Mouse (Mus musculus) embryonic facial prominence, embryonic 13.5 days (tissue): Measurements from ENCODE around the gene Crybg1. TPM values are rescaled to one million over a fixed set of nuclear protein-coding genes. Genes with fewer than 3 reads are reported as not detected.
"Not testable (repeated sequence)": the region's sequence is repeated elsewhere in the genome, so short reads cannot be mapped to it uniquely, and the experiment has no call there.

Source experiments
- ATAC-seq: fragments of 200-750 bp; cut with Nextera tagmentation; 2 replicates; pipeline ENCODE4 v1.8.0; 2017; ENCODE audit warnings: low read depth; ENCODE audit not compliant: insufficient number of reproducible peaks, insufficient read depth, low FRiP score, low TSS enrichment
- H3K27ac ChIP-seq: fragments of 300-500 bp; sonication (generic); 2 replicates; pipeline ENCODE4 v1.5.1; 2015; ENCODE audit warnings: moderate library complexity, mild to moderate bottlenecking, inconsistent platforms
- H3K27me3 ChIP-seq: fragments of 300-500 bp; sonication (generic); 2 replicates; pipeline ENCODE4 v1.6.1; 2015; ENCODE audit warnings: mild to moderate bottlenecking, inconsistent platforms
- H3K36me3 ChIP-seq: fragments of 300-500 bp; sonication (generic); 2 replicates; pipeline ENCODE4 v1.6.1; 2015; ENCODE audit warnings: mild to moderate bottlenecking, inconsistent platforms
- H3K4me1 ChIP-seq: fragments of 300-500 bp; sonication (generic); 2 replicates; pipeline ENCODE4 v1.6.1; 2015; ENCODE audit warnings: inconsistent platforms
- H3K4me2 ChIP-seq: fragments of 300-500 bp; sonication (generic); 2 replicates; pipeline ENCODE4 v1.6.1; 2015; ENCODE audit warnings: moderate library complexity, mild to moderate bottlenecking, inconsistent platforms
- H3K4me3 ChIP-seq: fragments of 300-500 bp; sonication (generic); 2 replicates; pipeline ENCODE4 v1.5.1; 2015; ENCODE audit warnings: mild to moderate bottlenecking, inconsistent platforms
- H3K9ac ChIP-seq: fragments of 300-500 bp; sonication (generic); 2 replicates; pipeline ENCODE4 v1.6.1; 2015; ENCODE audit warnings: mild to moderate bottlenecking, inconsistent platforms
- H3K9me3 ChIP-seq: fragments of 300-500 bp; sonication (generic); 2 replicates; pipeline ENCODE4 v1.6.1; 2016; ENCODE audit warnings: inconsistent platforms
- WGBS: fragments of 180-500 bp; shearing (Covaris S2); methylation state at CpG from one replicate; pipeline ENCODE4 v1.1.7; 2015; ENCODE audit warnings: mixed read lengths; 5-methylcytosine and 5-hydroxymethylcytosine counted together
- polyA plus RNA-seq: library from polyadenylated mRNA; unstranded; fragments of >200 nt; fragmentation: Nextera tagmentation; extraction: Ambion mirVana; gene quantifications from 2 replicates; pipeline ENCODE4 v1.2.1, GENCODE M21; 2015

Crybg1 gene
- polyA plus RNA-seq, 1 experiment from 2014 or later: 1.5 TPM

GRCm38 (mm10) chr10:43991268-43991667 lies 157.4 kb downstream of the Crybg1 start:
- WGBS: 88% methylated on average over 5 of the region's 5 CpGs
- no peaks in the 10 kb centered on the region for H3K27me3 ChIP-seq
- no peak overlapping the region for H3K4me2 ChIP-seq
- no peak overlapping the region for H3K4me3 ChIP-seq
- no peaks in the 10 kb centered on the region for H3K36me3 ChIP-seq
- H3K27ac ChIP-seq: no peak overlapping the region
- H3K9me3 ChIP-seq: no peaks in the 10 kb centered on the region
- H3K9ac ChIP-seq: no peak overlapping the region
- no peaks in the 10 kb centered on the region for H3K4me1 ChIP-seq
- no peak for ATAC-seq

- no peak overlapping the region for H3K4me3 ChIP-seq
- H3K27me3 ChIP-seq: no peaks in the 10 kb centered on the region
- H3K4me2 ChIP-seq: no peak overlapping the region
- WGBS: 92% methylated on average over 2 of the region's 2 CpGs
- H3K9me3 ChIP-seq: no peaks in the 10 kb centered on the region
- no peak for ATAC-seq
- H3K27ac ChIP-seq: no peak overlapping the region
- no peaks in the 10 kb centered on the region for H3K4me1 ChIP-seq
- no peak overlapping the region for H3K9ac ChIP-seq
- H3K36me3 ChIP-seq: no peaks in the 10 kb centered on the region
These were observed 164.8 kb downstream of the Crybg1 start for GRCm38 (mm10) chr10:43983866-43984265.

DNA sequence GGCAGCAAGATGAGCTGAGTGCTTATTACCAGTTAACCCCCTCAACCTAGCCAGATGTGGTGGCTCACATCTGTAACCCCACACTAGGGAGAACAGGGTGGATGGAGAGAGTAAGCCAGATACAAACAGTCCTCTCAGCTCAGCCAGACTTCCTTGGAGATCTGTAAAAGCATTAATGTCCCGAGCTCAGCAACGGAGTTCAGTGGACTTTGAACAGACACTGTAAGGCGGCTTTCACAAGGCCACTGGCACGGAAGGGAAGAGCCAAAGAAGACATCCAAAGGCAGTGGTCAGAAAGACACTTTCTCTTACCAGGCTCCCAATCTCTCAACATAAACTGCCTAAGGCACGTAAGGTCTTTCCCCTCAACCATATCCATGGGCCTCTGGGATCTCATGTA lies 165.4 kb downstream of the Crybg1 start:
- Histone ChIP-seq H3K4me1 (no peaks in the 10 kb centered on the region), H3K9me3 (no peaks in the 10 kb centered on the region), H3K4me3 (no peak overlapping the region), H3K9ac (no peak overlapping the region), H3K27ac (no peak overlapping the region), H3K27me3 (no peaks in the 10 kb centered on the region), H3K4me2 (no peak overlapping the region), H3K36me3 (no peaks in the 10 kb centered on the region)
- ATAC-seq: no peak
- WGBS: 81% methylated on average over 5 of the region's 5 CpGs

DNA sequence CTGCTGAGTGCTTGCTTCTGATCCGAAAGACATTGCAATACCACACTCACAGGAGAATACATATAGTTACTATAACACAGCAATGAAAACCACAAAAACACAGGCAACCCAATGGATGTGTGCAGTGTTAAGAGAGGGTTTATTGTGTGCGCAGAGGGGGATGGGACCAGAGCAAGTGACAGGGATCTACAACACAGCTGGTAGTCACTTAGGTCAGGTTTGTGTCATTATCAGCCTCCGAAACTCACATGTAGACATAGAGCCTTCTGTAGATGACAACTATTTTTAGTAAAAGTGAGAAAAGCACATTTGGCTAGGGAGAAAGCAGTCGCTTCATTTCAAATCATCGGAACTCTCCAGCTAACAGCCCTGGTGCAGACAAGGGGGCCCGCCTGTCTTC lies 166.2 kb downstream of the Crybg1 start:
- Histone ChIP-seq H3K36me3 (no peaks in the 10 kb centered on the region), H3K27ac (no peak overlapping the region), H3K4me1 (no peaks in the 10 kb centered on the region), H3K4me2 (no peak overlapping the region), H3K4me3 (no peak overlapping the region), H3K9me3 (no peaks in the 10 kb centered on the region), H3K9ac (no peak overlapping the region), H3K27me3 (no peaks in the 10 kb centered on the region)
- WGBS: 87% methylated on average over 6 of the region's 6 CpGs
- no peak for ATAC-seq

GRCm38 (mm10) chr10:43980742-43981141 lies 167.9 kb downstream of the Crybg1 start:
- not testable (repeated sequence) for H3K9ac ChIP-seq, H3K9me3 ChIP-seq, H3K27ac ChIP-seq, H3K4me3 ChIP-seq, H3K27me3 ChIP-seq, H3K36me3 ChIP-seq, H3K4me2 ChIP-seq, ATAC-seq, H3K4me1 ChIP-seq
- 86% methylated on average over 3 of the region's 3 CpGs for WGBS

DNA sequence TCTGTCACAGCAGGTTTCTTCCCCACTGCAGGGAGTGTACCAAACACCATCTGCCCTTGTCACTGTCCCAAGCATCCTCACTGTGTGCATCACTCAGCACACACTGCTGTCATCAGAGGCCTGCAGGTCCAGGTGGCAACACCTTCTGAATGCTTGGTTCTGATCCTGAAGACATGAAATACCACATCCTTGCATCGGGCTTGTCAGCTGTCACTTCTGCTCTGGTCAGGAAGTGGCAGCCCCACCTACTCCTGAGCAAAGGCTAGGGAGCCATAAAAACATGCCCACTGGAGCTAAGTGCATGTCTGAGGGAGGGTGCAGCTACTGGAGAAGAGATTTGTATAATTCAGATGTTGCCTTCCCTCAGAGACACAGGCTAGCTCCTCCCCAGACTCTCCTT lies 168.6 kb downstream of the Crybg1 start:
- no peak overlapping the region for H3K9ac ChIP-seq
- H3K9me3 ChIP-seq: no peaks in the 10 kb centered on the region
- H3K27ac ChIP-seq: no peak overlapping the region
- no peaks in the 10 kb centered on the region for H3K36me3 ChIP-seq
- ATAC-seq: no peak
- H3K4me3 ChIP-seq: no peak overlapping the region
- H3K4me1 ChIP-seq: no peaks in the 10 kb centered on the region
- no peaks in the 10 kb centered on the region for H3K27me3 ChIP-seq
- WGBS: 65% methylated on average over 1 of the region's 1 CpGs
- H3K4me2 ChIP-seq: no peak overlapping the region

DNA sequence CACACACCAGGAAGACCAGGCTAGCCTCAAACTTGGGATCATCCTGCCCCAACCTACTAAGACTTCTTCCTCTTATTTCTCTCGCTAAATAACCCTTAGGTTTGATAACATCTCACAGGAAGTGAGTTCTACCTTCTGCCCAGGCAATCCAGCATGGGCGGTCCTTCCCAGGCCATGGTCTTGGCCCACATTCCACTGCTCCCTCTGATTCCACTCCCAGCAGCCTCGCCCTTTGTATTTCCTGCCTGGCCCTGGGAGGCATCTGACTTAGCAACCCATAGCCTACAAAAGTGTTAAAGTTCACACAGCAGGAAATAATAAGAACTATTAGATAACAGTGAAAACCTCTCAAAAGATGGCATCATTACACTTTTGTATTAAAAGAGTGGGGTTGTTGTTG lies 171.3 kb downstream of the Crybg1 start:
- WGBS: 59% methylated on average over 3 of the region's 3 CpGs
- Histone ChIP-seq H3K4me3 (no peak overlapping the region), H3K27me3 (no peaks in the 10 kb centered on the region), H3K9me3 (no peaks in the 10 kb centered on the region), H3K4me2 (no peak overlapping the region), H3K4me1 (no peaks in the 10 kb centered on the region), H3K27ac (no peak overlapping the region), H3K36me3 (no peaks in the 10 kb centered on the region), H3K9ac (no peak overlapping the region)
- no peak for ATAC-seq

DNA sequence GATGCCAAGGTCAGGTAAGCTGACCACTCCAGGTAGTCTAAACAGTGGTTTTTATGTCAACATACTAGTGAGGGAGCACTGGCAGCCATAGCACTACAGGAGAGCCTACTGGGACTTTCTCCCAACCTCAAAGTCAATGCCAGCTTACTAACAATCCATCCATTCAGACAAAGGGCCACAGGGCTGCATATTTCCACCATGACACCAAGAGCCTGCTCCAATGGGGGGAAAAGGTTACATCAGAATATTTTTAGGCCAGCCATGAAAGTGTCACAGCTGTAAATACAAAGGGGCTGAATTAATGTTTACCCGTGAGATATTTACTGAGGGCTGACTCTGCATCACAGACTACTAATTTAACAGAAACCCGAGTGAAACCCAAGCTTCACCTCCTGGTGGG lies 175.4 kb downstream of the Crybg1 start:
- H3K4me1 ChIP-seq: no peaks in the 10 kb centered on the region
- WGBS: 59% methylated on average over 2 of the region's 2 CpGs
- H3K27ac ChIP-seq: no peak overlapping the region
- H3K9ac ChIP-seq: no peak overlapping the region
- H3K9me3 ChIP-seq: no peaks in the 10 kb centered on the region
- H3K27me3 ChIP-seq: no peaks in the 10 kb centered on the region
- H3K36me3 ChIP-seq: no peaks in the 10 kb centered on the region
- H3K4me3 ChIP-seq: no peak overlapping the region
- H3K4me2 ChIP-seq: no peak overlapping the region
- ATAC-seq: no peak

DNA sequence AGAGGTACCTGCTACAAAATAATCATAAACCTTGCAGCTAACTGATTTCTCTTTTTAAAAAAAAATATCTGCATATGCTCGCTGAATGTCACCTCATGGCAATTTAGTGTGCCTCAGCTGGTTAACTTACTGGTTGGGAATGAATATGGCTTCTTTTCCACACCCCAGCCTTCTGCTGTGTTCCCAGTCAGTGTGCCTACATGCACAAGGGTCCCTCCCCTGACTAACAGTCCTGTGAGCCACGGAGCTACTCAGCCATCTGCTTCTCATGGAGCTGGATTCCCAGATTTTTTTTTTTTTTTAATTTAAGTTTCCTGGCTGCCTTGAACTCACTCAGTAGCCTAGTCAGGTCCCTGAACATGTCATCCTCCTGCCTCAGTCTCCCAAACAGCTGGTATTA lies 183.7 kb downstream of the Crybg1 start:
- Histone ChIP-seq H3K36me3 (no peaks in the 10 kb centered on the region), H3K9me3 (no peaks in the 10 kb centered on the region), H3K4me1 (no peaks in the 10 kb centered on the region), H3K4me2 (no peak overlapping the region), H3K4me3 (no peak overlapping the region), H3K9ac (no peak overlapping the region), H3K27me3 (no peaks in the 10 kb centered on the region), H3K27ac (no peak overlapping the region)
- 41% methylated on average over 2 of the region's 2 CpGs for WGBS
- no peak for ATAC-seq

DNA sequence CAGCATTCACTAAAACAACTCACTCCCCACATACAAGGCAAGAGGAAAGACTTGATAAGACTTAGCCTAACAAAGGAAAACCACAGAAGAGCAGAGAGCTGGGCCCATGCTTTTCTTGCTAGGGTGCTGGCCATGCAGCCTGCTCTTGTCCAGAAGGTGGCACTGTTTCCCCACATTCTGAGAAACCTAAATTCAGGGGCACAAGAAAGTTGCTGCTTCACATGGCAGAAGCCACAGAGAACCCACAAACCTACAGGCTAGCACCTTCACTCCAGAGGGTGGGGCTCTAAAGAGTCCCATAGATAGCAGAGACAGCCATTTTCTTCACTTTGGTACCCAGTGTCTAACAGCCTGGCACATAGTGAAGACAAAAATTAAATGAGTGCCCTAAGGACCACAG lies 194.7 kb downstream of the Crybg1 start:
- no peaks in the 10 kb centered on the region for H3K27me3 ChIP-seq
- H3K27ac ChIP-seq: no peak overlapping the region
- H3K4me2 ChIP-seq: no peak overlapping the region
- H3K9ac ChIP-seq: no peak overlapping the region
- no peaks in the 10 kb centered on the region for H3K9me3 ChIP-seq
- H3K36me3 ChIP-seq: 0 out of 2 replicates have a peak, but pooled peaks cover 3% of the 10 kb centered on the region
- ATAC-seq: no peak
- no peak overlapping the region for H3K4me3 ChIP-seq
- H3K4me1 ChIP-seq: no peaks in the 10 kb centered on the region

DNA sequence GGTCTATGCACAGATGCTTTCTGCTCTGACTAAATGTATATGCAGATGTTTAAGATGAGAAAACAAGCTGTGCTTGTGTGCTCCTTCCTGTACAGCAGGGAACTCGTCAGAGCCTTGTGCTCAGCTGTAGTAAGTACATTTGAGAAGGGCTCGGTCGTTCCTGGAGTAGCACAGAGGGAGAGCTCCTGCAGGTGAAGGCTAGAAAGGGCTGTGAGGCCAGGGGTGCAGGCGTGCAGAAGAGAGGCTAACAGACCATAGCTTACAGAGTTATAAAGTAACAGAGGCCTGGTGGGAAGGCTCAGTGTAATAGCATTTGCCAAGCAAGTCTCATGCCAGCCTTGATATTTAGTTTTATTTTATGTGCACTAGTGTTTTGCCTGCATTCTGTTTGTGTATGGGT lies 203.2 kb downstream of the Crybg1 start:
- WGBS: 77% methylated on average over 4 of the region's 4 CpGs

GRCm38 (mm10) chr10:43943736-43944135 lies 204.9 kb downstream of the Crybg1 start:
- WGBS: 70% methylated on average over 4 of the region's 4 CpGs
- no peaks in the 10 kb centered on the region for H3K4me1 ChIP-seq
- H3K27ac ChIP-seq: no peak overlapping the region
- H3K27me3 ChIP-seq: no peaks in the 10 kb centered on the region
- ATAC-seq: no peak
- no peak overlapping the region for H3K4me3 ChIP-seq
- peaks cover 15% of the 10 kb centered on the region for H3K36me3 ChIP-seq
- H3K9me3 ChIP-seq: no peaks in the 10 kb centered on the region
- no peak overlapping the region for H3K9ac ChIP-seq
- H3K4me2 ChIP-seq: no peak overlapping the region

More for the DNA sequence above, 203.2 kb downstream of the Crybg1 start:
- ATAC-seq: no peak
- no peak overlapping the region for H3K27ac ChIP-seq
- no peak overlapping the region for H3K9ac ChIP-seq
- no peaks in the 10 kb centered on the region for H3K4me1 ChIP-seq
- no peak overlapping the region for H3K4me2 ChIP-seq
- H3K36me3 ChIP-seq: peaks cover 18% of the 10 kb centered on the region
- H3K27me3 ChIP-seq: no peaks in the 10 kb centered on the region
- H3K4me3 ChIP-seq: no peak overlapping the region
- no peaks in the 10 kb centered on the region for H3K9me3 ChIP-seq

DNA sequence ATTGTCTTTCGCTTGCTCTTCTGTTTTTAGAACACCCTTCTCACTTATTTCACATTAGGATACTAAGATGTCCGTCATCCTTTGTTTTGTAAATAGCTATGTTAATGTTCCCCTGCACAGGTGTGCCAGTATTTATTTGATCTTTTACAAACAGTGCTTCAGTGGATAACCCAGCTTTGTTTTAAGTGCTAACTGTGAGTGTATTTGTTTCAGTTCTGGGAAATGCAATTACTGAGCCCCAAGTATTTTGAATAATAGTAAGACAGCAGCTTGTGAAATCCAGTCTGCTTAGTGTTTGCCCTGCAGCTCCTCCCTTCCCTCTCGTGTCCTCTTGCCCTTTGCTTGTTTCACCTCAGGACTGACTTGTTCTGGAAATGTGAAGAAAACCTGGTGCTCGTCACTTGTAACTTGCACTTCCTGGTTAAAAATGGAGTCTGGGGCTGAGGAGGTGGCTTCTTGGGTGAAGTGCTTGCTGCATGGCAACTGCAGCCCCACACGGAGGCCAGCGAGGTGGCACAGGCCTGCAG lies 209.5 kb downstream of the Crybg1 start:
- H3K27ac ChIP-seq: no peak overlapping the region
- no peak overlapping the region for H3K4me3 ChIP-seq
- ATAC-seq: no peak
- no peaks in the 10 kb centered on the region for H3K4me1 ChIP-seq
- H3K36me3 ChIP-seq: 0 out of 2 replicates have a peak, but pooled peaks cover 7% of the 10 kb centered on the region
- WGBS: 79% methylated on average over 6 of the region's 6 CpGs
- H3K4me2 ChIP-seq: no peak overlapping the region
- no peaks in the 10 kb centered on the region for H3K9me3 ChIP-seq
- no peaks in the 10 kb centered on the region for H3K27me3 ChIP-seq
- H3K9ac ChIP-seq: no peak overlapping the region
